Mouse (Mus musculus): Measurements from ENCODE around the gene Ap3m1.

The Ap3m1 gene

DNA sequence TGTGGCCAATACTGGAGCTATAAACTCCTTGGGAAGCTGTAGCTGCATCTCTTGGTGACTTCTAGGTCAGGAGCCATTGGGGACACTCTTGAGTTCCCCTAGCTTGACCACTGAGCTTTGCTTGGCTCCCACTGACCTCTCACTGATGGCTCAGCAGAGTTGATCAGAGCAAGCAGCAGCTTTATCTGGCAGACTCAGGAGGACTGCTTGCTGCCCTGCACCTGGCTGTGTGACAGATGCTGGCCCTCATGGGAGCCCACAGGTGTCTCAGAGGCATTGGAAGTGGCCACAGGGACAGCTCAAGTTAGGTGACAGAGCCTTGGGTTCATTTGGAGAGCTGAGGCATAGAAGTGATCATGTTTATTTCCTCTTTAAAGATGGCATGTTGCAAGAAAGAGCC is 24.8 kb downstream of the Ap3m1 start:
- in situ Hi-C loops (cut with MboI, MseI) = no loop called here

DNA sequence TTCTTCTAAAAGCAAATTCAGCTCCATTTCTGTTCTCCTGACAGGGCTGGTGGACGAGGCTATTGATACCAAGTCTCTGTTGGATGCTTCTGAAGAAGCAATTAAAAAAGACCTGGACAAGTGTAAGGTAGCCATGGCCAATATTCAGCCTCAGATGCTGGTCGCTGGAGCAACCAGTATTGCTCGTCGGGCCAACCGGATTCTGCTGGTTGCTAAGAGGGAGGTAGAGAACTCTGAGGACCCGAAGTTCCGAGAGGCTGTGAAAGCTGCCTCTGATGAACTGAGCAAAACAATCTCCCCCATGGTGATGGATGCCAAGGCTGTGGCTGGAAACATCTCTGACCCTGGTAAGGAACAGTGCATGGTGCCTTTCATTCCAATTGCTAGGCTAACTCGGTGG is 31.9 kb downstream of the Ap3m1 start:
- in situ Hi-C loops (cut with MboI, MseI) = loop anchor here in 1 of 2 experiments (25.0 kb wide), 1 partner anchor 258 kb away; no protein-coding TSS in a partner anchor

DNA sequence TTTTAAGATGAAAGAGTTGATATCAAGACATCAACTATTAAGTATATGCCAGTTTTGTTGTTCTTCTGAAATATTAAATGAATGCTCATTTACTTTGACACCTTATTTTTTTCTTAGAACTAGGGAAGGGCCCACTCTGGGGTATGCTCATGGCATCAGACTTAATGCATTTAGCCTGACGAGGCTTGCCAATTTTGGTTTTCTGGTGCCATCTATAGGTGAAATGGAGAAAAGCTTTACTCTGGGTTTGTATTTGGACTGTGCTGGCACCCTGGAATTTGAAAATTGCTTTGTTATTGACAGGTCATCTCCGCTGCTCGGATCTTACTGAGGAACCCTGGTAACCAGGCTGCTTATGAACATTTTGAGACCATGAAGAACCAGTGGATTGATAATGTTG is 33.3 kb downstream of the Ap3m1 start:
- in situ Hi-C loops (cut with MboI, MseI) = loop anchor here in 1 of 2 experiments (25.0 kb wide), 1 partner anchor 257 kb away; no protein-coding TSS in a partner anchor

DNA sequence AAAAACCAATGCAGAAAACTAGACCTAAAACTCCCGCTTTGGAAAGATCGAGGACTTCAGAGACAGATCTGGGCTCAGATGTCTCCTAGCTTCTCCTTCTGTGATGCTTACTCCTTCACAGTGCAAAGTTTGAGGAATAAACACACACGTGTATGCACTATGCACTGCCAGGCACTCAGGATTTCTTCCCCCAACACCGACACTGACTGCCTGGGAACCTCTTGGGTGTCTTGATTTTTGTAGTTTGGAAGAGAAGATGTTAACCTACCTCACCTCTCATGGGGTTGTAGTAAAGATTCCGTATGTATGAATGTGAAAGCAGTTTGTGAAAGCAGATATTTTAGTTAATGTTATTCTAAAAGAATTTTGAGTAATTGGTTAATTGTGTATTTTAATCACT is 34.4 kb downstream of the Ap3m1 start:
- in situ Hi-C loops (cut with MboI, MseI) = loop anchor here in 1 of 2 experiments (25.0 kb wide), 1 partner anchor 256 kb away; no protein-coding TSS in a partner anchor

GRCm38 (mm10) chr14:21013800-21014334 is 38.4 kb downstream of the Ap3m1 start:
- in situ Hi-C loops (cut with MboI, MseI) = loop anchor here in 1 of 2 experiments (25.0 kb wide), 1 partner anchor 252 kb away; no protein-coding TSS in a partner anchor

GRCm38 (mm10) chr14:20999617-21000016 is 52.7 kb downstream of the Ap3m1 start:
- in situ Hi-C loops (cut with MboI, MseI) = loop anchor here (5.0 to 25.0 kb wide), 3 partner anchors 87 to 237 kb away; no protein-coding TSS in a partner anchor

GRCm38 (mm10) chr14:20997548-20997947 is 54.8 kb downstream of the Ap3m1 start:
- in situ Hi-C loops (cut with MboI, MseI) = loop anchor here in 1 of 2 experiments (10.0 kb wide), 1 partner anchor 93 kb away; no protein-coding TSS in a partner anchor

DNA sequence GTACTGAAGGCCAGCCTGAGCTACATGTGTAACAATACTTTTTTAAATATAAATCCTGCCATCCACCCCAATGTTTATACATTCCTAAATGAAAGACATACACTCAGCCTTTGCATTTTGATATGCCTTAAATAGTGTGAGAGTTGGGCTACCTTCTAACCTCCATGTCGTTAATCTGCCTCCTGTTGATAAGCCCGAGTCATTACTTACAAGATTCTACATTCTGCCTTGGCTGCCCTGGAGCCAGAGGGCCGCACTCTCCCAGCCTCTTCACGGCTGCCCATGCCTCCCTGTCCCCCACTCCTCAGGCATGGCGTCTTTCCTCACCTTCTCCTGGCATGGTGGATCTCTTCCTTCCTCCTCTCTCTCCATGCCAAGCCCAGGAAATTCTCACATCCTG is 55.9 kb downstream of the Ap3m1 start:
- in situ Hi-C loops (cut with MboI, MseI) = loop anchor here in 1 of 2 experiments (10.0 kb wide), 1 partner anchor 92 kb away; no protein-coding TSS in a partner anchor

DNA sequence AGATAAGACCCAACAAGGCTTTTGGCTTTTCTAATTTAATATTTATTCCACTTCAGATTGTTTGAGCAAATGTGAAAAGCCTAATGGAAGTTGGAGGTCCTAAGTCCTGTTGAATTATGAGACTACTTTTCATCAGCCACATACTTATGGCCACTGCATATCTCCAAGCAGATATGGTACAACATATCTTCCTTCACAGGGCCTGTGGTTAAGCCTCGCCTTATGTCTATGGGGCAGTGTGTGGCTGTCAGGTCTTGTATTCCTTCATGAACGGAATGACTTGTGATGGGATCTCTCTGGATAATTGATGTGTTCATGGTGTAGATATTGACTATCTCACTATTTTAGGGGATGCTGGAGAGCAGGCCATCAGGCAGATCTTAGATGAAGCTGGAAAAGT is 56.8 kb downstream of the Ap3m1 start:
- in situ Hi-C loops (cut with MboI, MseI) = loop anchor here in 1 of 2 experiments (10.0 kb wide), 1 partner anchor 91 kb away; no protein-coding TSS in a partner anchor

GRCm38 (mm10) chr14:20994475-20994874 is 57.8 kb downstream of the Ap3m1 start:
- in situ Hi-C loops (cut with MboI, MseI) = loop anchor here in 1 of 2 experiments (10.0 kb wide), 1 partner anchor 90 kb away; no protein-coding TSS in a partner anchor

DNA sequence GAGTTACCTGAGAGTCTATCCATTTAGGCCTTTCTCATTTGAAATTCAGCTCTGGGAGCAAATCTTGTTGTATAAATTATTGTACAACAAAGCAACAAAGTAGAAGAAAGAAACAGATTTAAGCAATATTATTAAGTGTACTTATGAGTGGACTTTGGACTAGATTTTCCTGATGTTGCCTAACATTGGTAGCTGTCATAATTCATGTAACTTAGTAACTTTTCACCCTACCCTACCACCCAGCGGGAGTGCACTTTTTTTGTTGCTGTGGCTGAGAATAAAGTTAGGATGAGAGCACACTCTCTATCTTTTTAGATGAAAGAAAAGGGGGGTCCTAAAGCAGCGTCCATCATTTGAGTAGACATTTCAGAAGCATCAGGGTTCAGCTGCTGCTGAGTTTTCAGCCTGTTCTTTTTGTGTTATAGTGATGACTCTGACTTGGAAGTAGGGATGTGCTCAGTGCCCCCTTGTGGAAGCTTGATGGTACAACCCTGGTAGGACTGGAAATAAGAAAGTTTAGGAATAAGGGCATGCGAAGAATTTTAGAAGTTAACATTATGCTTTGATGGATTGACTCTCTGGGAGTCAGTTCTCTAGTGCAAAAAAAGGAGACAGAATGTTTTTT is 59.1 kb downstream of the Ap3m1 start:
- in situ Hi-C loops (cut with MboI, MseI) = loop anchor here in 1 of 2 experiments (10.0 kb wide), 1 partner anchor 88 kb away; no protein-coding TSS in a partner anchor

GRCm38 (mm10) chr14:20991492-20991891 is 60.8 kb downstream of the Ap3m1 start:
- in situ Hi-C loops (cut with MboI, MseI) = loop anchor here in 1 of 2 experiments (10.0 kb wide), 1 partner anchor 87 kb away; no protein-coding TSS in a partner anchor

DNA sequence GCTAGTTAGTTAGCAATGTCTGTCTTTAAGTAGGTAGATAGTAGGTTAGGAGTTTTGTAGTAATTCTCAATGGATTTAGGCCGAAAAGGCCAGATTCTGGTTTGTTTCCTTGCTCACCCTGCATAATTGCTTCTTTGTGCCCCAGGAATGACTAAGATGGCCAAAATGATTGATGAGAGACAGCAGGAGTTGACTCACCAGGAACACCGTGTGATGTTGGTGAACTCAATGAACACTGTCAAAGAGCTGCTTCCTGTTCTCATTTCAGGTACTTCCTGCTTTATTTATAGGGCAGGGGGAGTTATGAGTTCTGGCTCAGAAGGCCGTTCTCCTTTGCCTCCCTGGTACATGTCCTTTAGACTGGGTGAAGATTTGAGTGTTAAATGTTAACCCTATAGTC is 66.8 kb downstream of the Ap3m1 start:
- in situ Hi-C loops (cut with MboI, MseI) = no loop called here

DNA sequence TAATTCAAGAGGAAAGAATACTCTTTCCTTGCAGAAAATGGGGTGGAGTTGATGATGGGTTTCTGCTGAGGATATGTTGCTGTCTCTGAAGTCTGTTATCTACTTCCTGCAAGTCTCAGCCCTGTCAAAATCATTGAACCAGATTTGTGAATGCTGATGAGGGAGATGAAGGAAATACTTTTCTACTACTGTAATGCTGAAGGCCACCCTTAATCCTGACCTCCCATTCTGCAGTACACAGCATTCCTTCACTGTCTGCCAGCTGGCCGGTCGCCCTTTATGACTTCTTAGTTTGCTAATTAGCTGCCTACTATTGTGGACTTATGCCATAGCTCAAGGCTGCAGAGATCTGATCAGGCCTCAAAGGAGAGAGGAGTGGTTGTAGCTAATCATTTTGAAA is 68.5 kb downstream of the Ap3m1 start:
- in situ Hi-C loops (cut with MboI, MseI) = no loop called here

Data from T-helper 17 cell (primary cell).